Mouse (Mus musculus) heart, embryonic 16.5 days (tissue): ENCODE data around the gene Mcm3ap. TPM values are rescaled to one million over a fixed set of nuclear protein-coding genes. Genes with fewer than 3 reads are reported as not detected.

Experiments
- ATAC-seq: fragments of 200-750 bp; cut with Nextera tagmentation; replicated peaks from 2 replicates; pipeline ENCODE4 v1.8.0; 2017; ENCODE audit warnings: moderate number of reproducible peaks; ENCODE audit not compliant: insufficient read depth, low FRiP score; ENCODE audit errors: extremely low read depth
- H3K27ac ChIP-seq: fragments of 300-500 bp; sonication (generic); 2 replicates; pipeline ENCODE4 v1.5.1; 2014; ENCODE audit warnings: mild to moderate bottlenecking, low read length, control low read depth, moderate library complexity
- H3K27me3 ChIP-seq: fragments of 300-500 bp; sonication (generic); 2 replicates; pipeline ENCODE4 v1.6.1; 2014; ENCODE audit warnings: low read length, mixed read lengths; ENCODE audit not compliant: control insufficient read depth, insufficient read depth
- H3K36me3 ChIP-seq: fragments of 300-500 bp; sonication (generic); 2 replicates; pipeline ENCODE4 v1.6.1; 2014; ENCODE audit not compliant: control insufficient read depth, insufficient read depth
- H3K4me1 ChIP-seq: fragments of 300-500 bp; sonication (generic); 2 replicates; pipeline ENCODE4 v1.6.1; 2014; ENCODE audit warnings: low read length, mixed read lengths; ENCODE audit not compliant: control insufficient read depth, insufficient read depth
- H3K4me2 ChIP-seq: fragments of 300-500 bp; sonication (generic); 2 replicates; pipeline ENCODE4 v1.6.1; 2014; ENCODE audit warnings: low read depth, mild to moderate bottlenecking, control low read depth, low read length
- H3K4me3 ChIP-seq: fragments of 300-500 bp; sonication (generic); 2 replicates; pipeline ENCODE4 v1.5.1; 2014; ENCODE audit warnings: mild to moderate bottlenecking, control low read depth, low read length
- H3K9ac ChIP-seq: fragments of 300-500 bp; sonication (generic); 2 replicates; pipeline ENCODE4 v1.6.1; 2014; ENCODE audit warnings: low read length, control low read depth
- H3K9me3 ChIP-seq: fragments of 300-500 bp; sonication (generic); replicated peaks from 2 replicates; pipeline ENCODE4 v1.6.1; 2016; ENCODE audit warnings: low read length; ENCODE audit not compliant: control insufficient read depth
- WGBS: fragments of 180-500 bp; shearing (Covaris S2); extraction: QIAGEN DNeasy Blood & Tissue Kit; methylation state at CpG from one replicate; pipeline ENCODE4 v1.1.7; 2014; 5-methylcytosine and 5-hydroxymethylcytosine counted together
- polyA plus RNA-seq: library from polyadenylated mRNA; unstranded; fragments of >200 nt; fragmentation: Nextera tagmentation; extraction: Ambion mirVana; gene quantifications from 2 replicates; pipeline ENCODE4 v1.2.1, GENCODE M21; 2015

Mcm3ap gene
- polyA plus RNA-seq, 1 experiment from 2014 or later = 33.3 TPM

- WGBS = 91% methylated on average over 8 of the region's 8 CpGs
- Histone ChIP-seq H3K36me3 (peaks cover 65% of the 10 kb centered on the region), H3K4me2 (no peak overlapping the region)
Measured at GRCm38 (mm10) chr10:76548218-76548617, 79.5 kb downstream of the Mcm3ap start.

DNA sequence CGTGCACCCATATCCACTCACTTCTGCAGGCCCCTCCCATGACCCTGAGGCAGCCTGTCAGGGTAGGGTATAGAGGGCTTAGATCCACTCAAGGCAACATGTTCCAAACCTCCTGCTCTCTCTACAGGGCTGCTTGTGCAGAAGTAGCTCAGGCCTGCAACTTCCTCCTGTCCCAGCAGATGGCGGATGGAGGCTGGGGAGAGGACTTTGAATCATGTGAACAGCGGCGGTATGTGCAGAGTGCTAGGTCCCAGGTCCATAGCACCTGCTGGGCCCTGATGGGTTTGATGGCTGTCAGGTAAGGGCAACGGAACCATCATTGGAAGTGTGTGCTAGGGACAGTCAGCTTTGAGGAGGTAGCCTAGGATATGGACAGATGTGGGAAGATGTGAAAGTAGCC, 81.7 kb downstream of the Mcm3ap start:
- H3K36me3 ChIP-seq = peaks cover 57% of the 10 kb centered on the region

More at GRCm38 (mm10) chr10:76548218-76548617, 79.5 kb downstream of the Mcm3ap start:
- Histone ChIP-seq H3K9ac (no peak overlapping the region), H3K27ac (no peak overlapping the region), H3K9me3 (no peaks in the 10 kb centered on the region), H3K4me3 (no peak overlapping the region), H3K4me1 (no peaks in the 10 kb centered on the region), H3K27me3 (no peaks in the 10 kb centered on the region)
- ATAC-seq = no peak

GRCm38 (mm10) chr10:76551556-76551955, 82.8 kb downstream of the Mcm3ap start:
- H3K9ac ChIP-seq = no peak overlapping the region
- H3K27ac ChIP-seq = no peak overlapping the region
- H3K4me1 ChIP-seq = no peaks in the 10 kb centered on the region
- no peak overlapping the region for H3K4me3 ChIP-seq
- no peaks in the 10 kb centered on the region for H3K9me3 ChIP-seq
- no peaks in the 10 kb centered on the region for H3K27me3 ChIP-seq
- peaks cover 48% of the 10 kb centered on the region for H3K36me3 ChIP-seq
- ATAC-seq = no peak
- H3K4me2 ChIP-seq = no peak overlapping the region
- WGBS = 77% methylated on average over 3 of the region's 3 CpGs

More for the DNA sequence above, 81.7 kb downstream of the Mcm3ap start:
- H3K27me3 ChIP-seq = no peaks in the 10 kb centered on the region
- WGBS = 91% methylated on average over 5 of the region's 5 CpGs
- H3K4me2 ChIP-seq = no peak overlapping the region
- H3K4me3 ChIP-seq = no peak overlapping the region
- ATAC-seq = no peak
- no peak overlapping the region for H3K9ac ChIP-seq
- H3K9me3 ChIP-seq = no peaks in the 10 kb centered on the region
- H3K4me1 ChIP-seq = no peaks in the 10 kb centered on the region
- no peak overlapping the region for H3K27ac ChIP-seq

GRCm38 (mm10) chr10:76554061-76554460, 85.3 kb downstream of the Mcm3ap start:
- ATAC-seq = no peak
- Histone ChIP-seq H3K4me1 (no peaks in the 10 kb centered on the region), H3K27ac (no peak overlapping the region), H3K27me3 (no peaks in the 10 kb centered on the region), H3K9me3 (no peaks in the 10 kb centered on the region), H3K9ac (no peak overlapping the region), H3K4me3 (no peak overlapping the region), H3K36me3 (peaks cover 39% of the 10 kb centered on the region), H3K4me2 (no peak overlapping the region)
- WGBS = 86% methylated on average over 5 of the region's 5 CpGs

DNA sequence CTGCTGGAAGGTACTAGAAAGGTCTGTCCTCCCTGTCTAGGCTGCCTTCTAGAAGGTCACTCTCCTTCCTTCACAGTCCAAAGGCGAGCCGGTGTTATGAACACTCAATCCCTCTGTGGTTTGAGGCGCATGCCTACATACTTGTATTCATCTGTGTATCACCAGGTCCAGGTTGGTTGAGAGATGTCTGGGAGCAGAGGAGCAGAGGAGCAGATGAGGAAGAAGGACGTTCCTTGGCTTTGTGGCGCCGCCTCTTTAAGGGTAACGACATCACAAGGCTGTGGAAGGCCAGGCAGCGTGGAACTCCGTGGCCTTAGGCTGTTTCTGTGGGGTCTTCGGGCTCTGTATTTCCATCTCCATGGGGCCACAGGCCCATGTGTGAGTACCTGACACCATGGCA, 93.2 kb downstream of the Mcm3ap start, which contains the start of gene Spatc1l:
Gene Spatc1l, plus strand, starts transcription at position 301 of the 400 bp plus-strand sequence.
- Histone ChIP-seq H3K9me3 (no peaks in the 10 kb centered on the region), H3K4me2 (no peak within 1 kb of the TSS), H3K27me3 (no peaks in the 10 kb centered on the region), H3K4me3 (no peak within 1 kb of the TSS), H3K36me3 (no peaks in the 10 kb centered on the region), H3K4me1 (no peaks in the 10 kb centered on the region), H3K9ac (no peak within 1 kb of the TSS), H3K27ac (no peak within 1 kb of the TSS)
- 90% methylated on average over 10 of the region's 10 CpGs for WGBS
- ATAC-seq = no peak

Other genes starting within 250 kb of the Mcm3ap start
- 58.5 and 60.4 TPM in 2 replicates for gene Prmt2, start 231.1 kb upstream of the Mcm3ap start, polyA plus RNA-seq
- 0.71 and 0.95 TPM in 2 replicates for gene S100b, start 215.1 kb upstream of the Mcm3ap start, polyA plus RNA-seq
- gene Dip2a, start 123.6 kb upstream of the Mcm3ap start, polyA plus RNA-seq = 9.0 and 11.0 TPM in 2 replicates
- not detected in 2 replicates for gene AC141477.1, start 28.5 kb upstream of the Mcm3ap start, polyA plus RNA-seq
- 12.6 and 12.9 TPM in 2 replicates for gene Pcnt, start 26.1 kb upstream of the Mcm3ap start, polyA plus RNA-seq
- gene 2610028H24Rik, start 19.8 kb upstream of the Mcm3ap start, polyA plus RNA-seq = 0.76 and 1.1 TPM in 2 replicates
- 4.9 and 5.4 TPM in 2 replicates for gene Ybey, start 187 bp downstream of the Mcm3ap start, polyA plus RNA-seq
- 8.0 and 8.2 TPM in 2 replicates for gene Lss, start 62.7 kb downstream of the Mcm3ap start, polyA plus RNA-seq
- gene Spatc1l, start 93.3 kb downstream of the Mcm3ap start, polyA plus RNA-seq = 0.13 TPM in 1 of 2 replicates, not detected in the other
- gene Ftcd, start 106.7 kb downstream of the Mcm3ap start, polyA plus RNA-seq = 3.5 and 4.0 TPM in 2 replicates
- 100 and 120 TPM in 2 replicates for gene Col6a2, start 154.7 kb downstream of the Mcm3ap start, polyA plus RNA-seq